Mouse (Mus musculus) megakaryocyte, embryonic 14.5 days (primary cell): ENCODE results near the gene Sdk2.

Experiments used
- FLI1 ChIP-seq: IDR thresholded peaks from 2 replicates; pipeline ENCODE4 v1.6.1; 2012; ENCODE audit warnings: low read length, inconsistent platforms, mixed read lengths
- GATA1 ChIP-seq: IDR thresholded peaks from 3 replicates; pipeline ENCODE4 v1.6.1; 2012; ENCODE audit warnings: mixed read lengths, low read length, inconsistent platforms, borderline replicate concordance

DNA sequence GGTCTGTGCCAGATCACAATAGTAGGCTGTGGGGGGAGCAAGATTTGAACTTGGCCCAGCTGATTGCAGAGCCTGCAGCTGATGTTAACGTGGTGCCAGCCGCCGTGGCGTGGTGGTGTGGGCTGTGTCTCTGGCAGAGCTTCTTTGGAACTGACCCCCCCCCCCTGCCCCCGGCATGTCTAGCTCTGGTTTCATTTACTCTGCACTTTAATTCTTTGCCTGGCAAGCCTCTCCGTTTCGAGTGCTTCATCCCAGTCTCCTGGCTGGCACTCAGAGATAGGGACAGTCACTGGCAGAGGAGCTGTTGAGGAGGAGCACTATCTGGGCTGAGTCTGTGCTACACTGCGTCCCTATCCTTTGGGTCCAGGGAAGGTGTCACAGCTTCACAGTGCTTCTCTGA, 75.0 kb downstream of the Sdk2 start:
- TF ChIP-seq FLI1 (no peak), GATA1 (no peak)
